Mouse (Mus musculus): ENCODE measurements around the gene Lrrn3. TPM values are rescaled to one million over a fixed set of nuclear protein-coding genes. Genes with fewer than 3 reads are reported as not detected.

Lrrn3 gene
- total RNA-seq, 2 experiments from 2014 or later, result 28.8 to 46.9 TPM

- DNase-seq (ENCODE audit: low spot score in 2 of 2), result no peak
These were observed 49.8 kb downstream of the Lrrn3 start for GRCm38 (mm10) chr12:41436206-41436985.

- no peak for DNase-seq (ENCODE audit: low spot score in 2 of 2)
These were observed 57.4 kb downstream of the Lrrn3 start for GRCm38 (mm10) chr12:41428806-41429205.

- DNase-seq (ENCODE audit: low spot score in 2 of 2), result no peak
These were observed 58.8 kb downstream of the Lrrn3 start for GRCm38 (mm10) chr12:41427464-41427863.

GRCm38 (mm10) chr12:41425101-41425679, 61.0 kb downstream of the Lrrn3 start:
- no peak for DNase-seq (ENCODE audit: low spot score in 2 of 2)

GRCm38 (mm10) chr12:41417961-41418360, 68.3 kb downstream of the Lrrn3 start:
- DNase-seq (ENCODE audit: low spot score in 2 of 2), result no peak

- no peak for DNase-seq (ENCODE audit: low spot score in 2 of 2)
These were observed 69.1 kb downstream of the Lrrn3 start for GRCm38 (mm10) chr12:41417099-41417498.

GRCm38 (mm10) chr12:41416635-41417034, 69.6 kb downstream of the Lrrn3 start:
- DNase-seq (ENCODE audit: low spot score in 2 of 2), result no peak

GRCm38 (mm10) chr12:41409431-41409830, 76.8 kb downstream of the Lrrn3 start:
- no peak for DNase-seq (ENCODE audit: low spot score in 2 of 2)

- DNase-seq (ENCODE audit: low spot score in 2 of 2), result no peak
These were observed 84.3 kb downstream of the Lrrn3 start for GRCm38 (mm10) chr12:41401923-41402322.

Measured in adrenal gland, adult 18-20 months (tissue).